Mouse (Mus musculus) cerebellum, adult 2 months (tissue): ENCODE data around the gene Ndrg3.
"Not testable (repeated sequence)": the region's sequence is repeated elsewhere in the genome, so short reads cannot be mapped to it uniquely, and the experiment has no call there.

Experiments
- CTCF ChIP-seq: fragments of 200-500 bp; IDR thresholded peaks from 2 replicates; pipeline ENCODE4 v1.5.1; 2011; ENCODE audit warnings: low read depth, mild to moderate bottlenecking, control low read depth, low read length, moderate library complexity, borderline replicate concordance; ENCODE audit not compliant: insufficient read depth
- POLR2A ChIP-seq: fragments of 200-500 bp; IDR thresholded peaks from 2 replicates; pipeline ENCODE4 v1.6.1; 2011; ENCODE audit warnings: low read length, control low read depth, borderline replicate concordance; ENCODE audit not compliant: insufficient read depth

DNA sequence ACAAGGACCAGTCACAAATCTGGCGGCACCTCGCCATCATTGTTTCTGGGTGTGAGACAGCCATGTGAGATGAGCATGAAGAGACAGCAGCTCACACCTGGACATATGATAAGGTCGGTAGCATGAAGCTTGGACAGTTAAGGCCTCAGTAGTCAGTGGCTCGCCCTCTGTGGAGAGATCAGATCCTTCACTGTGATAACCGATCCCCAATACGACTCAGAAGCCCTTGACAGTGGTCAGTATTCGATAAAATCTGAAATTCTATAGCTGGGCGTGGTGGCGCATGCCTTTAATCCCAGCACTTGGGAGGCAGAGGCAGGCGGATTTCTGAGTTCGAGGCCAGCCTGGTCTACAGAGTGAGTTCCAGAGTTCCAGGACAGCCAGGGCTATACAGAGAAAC is 72.7 kb downstream of the Ndrg3 start:
- TF ChIP-seq CTCF, POLR2A: not testable (repeated sequence)
